Mouse (Mus musculus): ENCODE data around the gene Abhd17a. TPM values are rescaled to one million over a fixed set of nuclear protein-coding genes. Genes with fewer than 3 reads are reported as not detected.

Gene Abhd17a
- total RNA-seq, 2 experiments from 2014 or later = 191 to 194 TPM

Small RNA genes within 50 kb of the gene (microRNA-seq; reads per million reads assigned to microRNA genes)
- 4.3 reads per million, percentile 15 among the genes with 10 or more reads in this experiment for gene Mir6912

Other genes starting within 250 kb of the Abhd17a start
- under 1 TPM; 0.66 to 0.85 TPM for gene Adamtsl5, start 241.9 kb downstream of the Abhd17a start, total RNA-seq (2021)
- gene Plk5, start 233.9 kb downstream of the Abhd17a start, total RNA-seq (2021) = 1 to 10 TPM; 3.1 to 5.1 TPM
- 10 to 100 TPM; 31.1 to 35.4 TPM for gene Mex3d, start 202.7 kb downstream of the Abhd17a start, total RNA-seq (2021)
- 100 to 1,000 TPM; 121 to 124 TPM for gene Mbd3, start 190.8 kb downstream of the Abhd17a start, total RNA-seq (2021)
- 100 to 1,000 TPM; 508 to 513 TPM for gene Uqcr11, start 183.5 kb downstream of the Abhd17a start, total RNA-seq (2021)
- gene Tcf3, start 156.7 kb downstream of the Abhd17a start, total RNA-seq (2021) = 10 to 100 TPM; 29.6 to 31.1 TPM
- gene Onecut3, start 95.5 kb downstream of the Abhd17a start, total RNA-seq (2021) = not detected
- under 1 TPM; 0.14 to 0.49 TPM for gene Atp8b3, start 51.2 kb downstream of the Abhd17a start, total RNA-seq (2021)
- gene Rexo1, start 28.8 kb downstream of the Abhd17a start, total RNA-seq (2021) = 10 to 100 TPM; 49.5 to 49.6 TPM
- 10 to 100 TPM; 40.1 to 46.3 TPM for gene Klf16, start 13.0 kb downstream of the Abhd17a start, total RNA-seq (2021)
- gene Scamp4, start 12.5 kb upstream of the Abhd17a start, total RNA-seq (2021) = 10 to 100 TPM; 37.5 to 37.9 TPM
- 1 to 10 TPM; 4.3 TPM for gene Adat3, start 12.5 kb upstream of the Abhd17a start, total RNA-seq (2021)
- gene Gm49322, start 15.7 kb upstream of the Abhd17a start, total RNA-seq (2021) = 1 to 10 TPM; 2.0 to 3.0 TPM
- gene Csnk1g2, start 32.5 kb upstream of the Abhd17a start, total RNA-seq (2021) = 100 to 1,000 TPM; 156 to 167 TPM
- gene Btbd2, start 66.7 kb upstream of the Abhd17a start, total RNA-seq (2021) = 10 to 100 TPM; 89.6 to 91.0 TPM
- gene Mknk2, start 87.8 kb upstream of the Abhd17a start, total RNA-seq (2021) = 10 to 100 TPM; 46.1 to 47.1 TPM
- 10 to 100 TPM; 21.8 to 24.7 TPM for gene Mob3a, start 111.6 kb upstream of the Abhd17a start, total RNA-seq (2021)
- 10 to 100 TPM; 56.3 to 63.5 TPM for gene Izumo4, start 111.8 kb upstream of the Abhd17a start, total RNA-seq (2021)
- gene Ap3d1, start 151.9 kb upstream of the Abhd17a start, total RNA-seq (2021) = 100 to 1,000 TPM; 146 to 151 TPM
- 10 to 100 TPM; 59.1 to 60.1 TPM for gene Dot1l, start 164.9 kb upstream of the Abhd17a start, total RNA-seq (2021)
- 10 to 100 TPM; 39.7 to 43.1 TPM for gene Sf3a2, start 207.9 kb upstream of the Abhd17a start, total RNA-seq (2021)
- gene Plekhj1, start 208.3 kb upstream of the Abhd17a start, total RNA-seq (2021) = 10 to 100 TPM; 57.0 to 62.1 TPM
- gene Amh, start 214.9 kb upstream of the Abhd17a start, total RNA-seq (2021) = 1 to 10 TPM; 1.7 to 2.0 TPM
- gene Jsrp1, start 223.2 kb upstream of the Abhd17a start, total RNA-seq (2021) = 1 to 10 TPM; 1.6 to 2.0 TPM
- 100 to 1,000 TPM; 414 to 433 TPM for gene Oaz1, start 236.3 kb upstream of the Abhd17a start, total RNA-seq (2021)

Measured in left cerebral cortex, postnatal 10 days (tissue).